Mouse (Mus musculus): ENCODE measurements around the gene Tbl1xr1.

Gene Tbl1xr1

DNA sequence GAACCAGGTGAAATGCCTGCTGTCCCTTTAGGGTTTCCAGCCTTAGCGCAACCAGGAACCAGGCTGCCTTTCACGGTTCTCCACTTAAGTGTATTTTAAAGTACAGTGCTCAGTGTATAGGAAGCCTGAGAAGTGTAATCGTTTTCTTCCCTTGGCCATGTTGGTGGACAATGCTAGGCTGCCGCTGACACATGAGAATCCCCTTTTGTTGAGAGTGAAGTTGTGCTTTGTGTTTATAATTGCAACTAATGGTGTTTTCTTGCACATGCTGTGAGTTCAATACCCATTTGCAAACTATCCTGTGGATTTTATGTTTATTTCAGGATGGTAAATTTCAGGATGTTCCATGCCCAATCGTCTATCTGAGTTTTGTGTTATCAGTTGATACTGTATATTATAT, 146.6 kb downstream of the Tbl1xr1 start:
- no peak for DNase-seq

DNA sequence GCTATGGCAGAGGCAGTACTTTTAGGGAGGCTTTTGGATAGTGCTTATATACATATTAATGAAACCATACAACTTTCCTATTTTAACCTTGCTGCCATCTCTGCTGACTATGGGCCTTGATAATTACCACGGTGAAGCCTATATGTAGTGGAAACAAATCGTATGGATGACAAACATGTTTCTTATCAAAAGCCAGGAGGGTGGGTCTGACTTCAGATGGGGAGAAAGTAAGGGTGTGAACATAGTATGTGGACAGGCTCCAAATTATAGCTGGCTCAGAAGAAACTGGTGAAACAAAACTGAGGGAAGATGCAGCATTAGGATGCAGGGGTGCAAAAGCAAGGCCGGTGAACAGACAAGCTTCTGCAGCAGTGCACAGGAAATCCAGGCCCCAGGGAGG, 151.6 kb downstream of the Tbl1xr1 start:
- DNase-seq, result no peak

DNA sequence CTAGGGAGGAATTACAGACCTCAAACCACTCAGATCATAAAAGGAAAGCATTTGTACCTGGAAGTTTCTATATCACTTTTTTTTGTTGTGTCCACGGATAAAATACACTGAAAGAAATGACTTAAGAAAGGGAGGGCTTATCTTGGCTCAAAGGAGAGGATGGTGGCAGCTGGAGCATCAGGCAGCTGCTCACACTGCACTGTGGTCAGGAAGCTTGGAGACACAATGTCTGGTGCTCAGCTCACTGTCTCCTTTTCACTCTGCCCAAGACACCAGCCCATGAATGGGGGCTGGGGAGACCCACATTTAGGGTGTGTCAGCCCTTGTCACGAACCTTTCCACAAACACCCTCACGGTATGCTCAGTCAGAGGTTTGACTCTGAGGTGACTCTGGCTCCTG, 154.2 kb downstream of the Tbl1xr1 start:
- DNase-seq, result no peak

DNA sequence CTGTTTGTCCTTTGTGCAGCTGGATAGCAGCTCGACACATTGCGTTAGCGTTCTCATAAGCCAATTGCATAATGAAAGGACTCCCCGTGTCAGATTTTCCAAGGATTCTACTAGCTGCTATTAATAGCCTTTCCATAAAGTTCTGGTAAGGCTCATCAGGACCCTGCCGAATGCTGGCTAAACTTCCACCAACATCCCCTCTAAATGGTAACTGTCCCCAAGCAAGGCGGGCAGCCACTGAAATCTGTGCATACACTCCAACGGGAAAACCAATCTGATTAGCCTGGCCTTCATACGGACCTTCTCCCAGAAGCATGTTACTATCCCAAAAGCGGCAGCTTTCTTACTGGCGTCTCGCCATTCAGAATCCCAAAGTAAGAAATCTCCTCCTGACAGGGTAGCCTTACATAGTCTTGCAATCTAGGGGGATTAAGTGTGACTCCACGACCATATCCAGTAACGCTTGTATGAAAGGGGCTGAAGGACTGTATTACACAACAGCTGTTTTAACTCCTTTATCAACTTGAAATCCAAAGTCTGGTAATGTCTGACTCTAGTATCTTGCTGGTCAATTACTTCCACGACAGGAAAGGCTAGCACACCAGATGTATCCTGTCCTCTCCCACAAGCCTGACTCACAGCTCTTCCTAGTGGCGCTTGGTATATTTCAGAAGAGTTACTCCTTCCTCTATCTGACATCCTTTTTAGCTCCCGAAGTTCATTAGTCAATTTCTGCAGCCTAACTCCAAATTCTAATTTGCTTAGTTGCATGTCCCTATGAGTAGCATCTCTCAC, 161.9 kb downstream of the Tbl1xr1 start:
- no peak for DNase-seq
